Mouse (Mus musculus) embryonic facial prominence, embryonic 10.5 days (tissue): ENCODE measurements around the gene Mettl7b. TPM values are rescaled to one million over a fixed set of nuclear protein-coding genes. Genes with fewer than 3 reads are reported as not detected.
"Not testable (repeated sequence)": the region's sequence is repeated elsewhere in the genome, so short reads cannot be mapped to it uniquely, and the experiment has no call there.

ENCODE experiments used
- DNase-seq: peaks from one replicate; pipeline ENCODE4 v3.0.0-alpha.2; 2017; ENCODE audit warnings: low spot score
- H3K27ac ChIP-seq: fragments of 300-500 bp; sonication (generic); replicated peaks from 2 replicates; pipeline ENCODE4 v1.5.1; 2016; ENCODE audit warnings: mild to moderate bottlenecking
- H3K27me3 ChIP-seq: fragments of 300-500 bp; sonication (generic); replicated peaks from 2 replicates; pipeline ENCODE4 v1.6.1; 2016; ENCODE audit warnings: low read depth, mild to moderate bottlenecking; ENCODE audit not compliant: poor library complexity, severe bottlenecking
- H3K36me3 ChIP-seq: fragments of 300-500 bp; sonication (generic); replicated peaks from 2 replicates; pipeline ENCODE4 v1.6.1; 2016; ENCODE audit warnings: mild to moderate bottlenecking, moderate library complexity
- H3K4me1 ChIP-seq: fragments of 300-500 bp; sonication (generic); 2 replicates; pipeline ENCODE4 v1.6.1; 2016
- H3K4me3 ChIP-seq: fragments of 300-500 bp; sonication (generic); 2 replicates; pipeline ENCODE4 v1.5.1; 2016; ENCODE audit warnings: mild to moderate bottlenecking, moderate library complexity
- H3K9me3 ChIP-seq: fragments of 300-500 bp; sonication (generic); 2 replicates; pipeline ENCODE4 v1.6.1; 2016; ENCODE audit warnings: mild to moderate bottlenecking
- WGBS: fragments of 180-500 bp; shearing (Covaris S2); methylation state at CpG from one replicate; pipeline ENCODE4 v1.1.7; 2016; 5-methylcytosine and 5-hydroxymethylcytosine counted together
- polyA plus RNA-seq: library from polyadenylated mRNA; unstranded; fragments of >200 nt; fragmentation: Nextera tagmentation; extraction: Ambion mirVana; gene quantifications from 2 replicates; pipeline ENCODE4 v1.2.1, GENCODE M21; 2016

The Mettl7b gene
- not detected in 2 replicates for polyA plus RNA-seq

GRCm38 (mm10) chr10:128960590-128961584 is at the start of gene Mettl7b:
TSS of gene Mettl7b (minus strand) at chr10:128960988.
- DNase-seq: no peak
- no peaks in the 10 kb centered on the region for H3K27me3 ChIP-seq
- no peaks in the 10 kb centered on the region for H3K36me3 ChIP-seq
- H3K4me1 ChIP-seq: no peaks in the 10 kb centered on the region
- no peaks in the 10 kb centered on the region for H3K9me3 ChIP-seq
- 85% methylated on average over 12 of the region's 12 CpGs for WGBS
- H3K27ac ChIP-seq: no peak within 1 kb of the TSS
- H3K4me3 ChIP-seq: no peak within 1 kb of the TSS

- DNase-seq: no peak
- H3K27me3 ChIP-seq: no peaks in the 10 kb centered on the region
- WGBS: 71% methylated on average over 2 of the region's 2 CpGs
- no peak within 1 kb of the TSS for H3K27ac ChIP-seq
- H3K36me3 ChIP-seq: no peaks in the 10 kb centered on the region
- H3K4me1 ChIP-seq: no peaks in the 10 kb centered on the region
- no peak within 1 kb of the TSS for H3K4me3 ChIP-seq
- H3K9me3 ChIP-seq: no peaks in the 10 kb centered on the region
Observed at GRCm38 (mm10) chr10:129010288-129010841, 49.6 kb upstream of the Mettl7b start, which contains the start of gene Olfr763. TSS of gene Olfr763 (plus strand) at chr10:129010791.

GRCm38 (mm10) chr10:129004032-129004920 is 43.5 kb upstream of the Mettl7b start:
- no peaks in the 10 kb centered on the region for H3K4me1 ChIP-seq
- H3K36me3 ChIP-seq: no peaks in the 10 kb centered on the region
- no peak overlapping the region for H3K27ac ChIP-seq
- no peaks in the 10 kb centered on the region for H3K27me3 ChIP-seq
- WGBS: 79% methylated on average over 14 of the region's 14 CpGs
- DNase-seq: no peak
- no peaks in the 10 kb centered on the region for H3K9me3 ChIP-seq
- no peak overlapping the region for H3K4me3 ChIP-seq

GRCm38 (mm10) chr10:128996523-128997040 is 35.8 kb upstream of the Mettl7b start:
- H3K4me1 ChIP-seq: no peaks in the 10 kb centered on the region
- no peak overlapping the region for H3K27ac ChIP-seq
- WGBS: 81% methylated on average over 4 of the region's 4 CpGs
- no peaks in the 10 kb centered on the region for H3K27me3 ChIP-seq
- H3K9me3 ChIP-seq: no peaks in the 10 kb centered on the region
- no peaks in the 10 kb centered on the region for H3K36me3 ChIP-seq
- no peak overlapping the region for H3K4me3 ChIP-seq
- DNase-seq: no peak

- H3K4me1 ChIP-seq: no peaks in the 10 kb centered on the region
- WGBS: 94% methylated on average over 1 of the region's 1 CpGs
- no peaks in the 10 kb centered on the region for H3K36me3 ChIP-seq
- H3K27ac ChIP-seq: no peak overlapping the region
- no peaks in the 10 kb centered on the region for H3K27me3 ChIP-seq
- H3K9me3 ChIP-seq: no peaks in the 10 kb centered on the region
- H3K4me3 ChIP-seq: no peak overlapping the region
- no peak for DNase-seq
Observed at GRCm38 (mm10) chr10:128995796-128996195, 35.0 kb upstream of the Mettl7b start.

GRCm38 (mm10) chr10:128990994-128991393 is 30.2 kb upstream of the Mettl7b start:
- Histone ChIP-seq H3K4me1 (no peaks in the 10 kb centered on the region), H3K27me3 (no peaks in the 10 kb centered on the region), H3K4me3 (no peak overlapping the region), H3K36me3 (no peaks in the 10 kb centered on the region), H3K27ac (no peak overlapping the region), H3K9me3 (no peaks in the 10 kb centered on the region)
- no peak for DNase-seq

GRCm38 (mm10) chr10:128990129-128990850 is 29.5 kb upstream of the Mettl7b start:
- H3K4me1 ChIP-seq, H3K36me3 ChIP-seq, DNase-seq, H3K27me3 ChIP-seq, H3K27ac ChIP-seq, H3K4me3 ChIP-seq, H3K9me3 ChIP-seq: not testable (repeated sequence)
- WGBS: 68% methylated on average over 7 of the region's 10 CpGs

- H3K4me3 ChIP-seq, H3K4me1 ChIP-seq, H3K27ac ChIP-seq, H3K27me3 ChIP-seq, DNase-seq, H3K9me3 ChIP-seq, H3K36me3 ChIP-seq: not testable (repeated sequence)
- WGBS: 61% methylated on average over 1 of the region's 1 CpGs
Observed at GRCm38 (mm10) chr10:128989131-128989530, 28.3 kb upstream of the Mettl7b start, which contains the start of gene Olfr9. TSS of gene Olfr9 (plus strand) at chr10:128989431.

GRCm38 (mm10) chr10:128980644-128981365 is 20.0 kb upstream of the Mettl7b start:
- H3K4me1 ChIP-seq: peaks cover 6% of the 10 kb centered on the region; the same call in 1 of the 2 replicates
- no peak overlapping the region for H3K4me3 ChIP-seq
- no peak overlapping the region for H3K27ac ChIP-seq
- no peaks in the 10 kb centered on the region for H3K36me3 ChIP-seq
- WGBS: 66% methylated on average over 3 of the region's 3 CpGs
- no peaks in the 10 kb centered on the region for H3K9me3 ChIP-seq
- H3K27me3 ChIP-seq: no peaks in the 10 kb centered on the region
- DNase-seq: no peak

GRCm38 (mm10) chr10:128977522-128978114 is 16.8 kb upstream of the Mettl7b start:
- H3K27ac ChIP-seq: no peak overlapping the region
- DNase-seq: peak; percentile 47
- no peak overlapping the region for H3K4me3 ChIP-seq
- no peaks in the 10 kb centered on the region for H3K27me3 ChIP-seq
- H3K9me3 ChIP-seq: no peaks in the 10 kb centered on the region
- no peaks in the 10 kb centered on the region for H3K36me3 ChIP-seq
- H3K4me1 ChIP-seq: peaks cover 6% of the 10 kb centered on the region; the same call in 1 of the 2 replicates
- 24% methylated on average over 9 of the region's 9 CpGs for WGBS

- Histone ChIP-seq H3K4me1 (peaks cover 6% of the 10 kb centered on the region; the same call in 1 of the 2 replicates), H3K27ac (no peak overlapping the region), H3K36me3 (no peaks in the 10 kb centered on the region), H3K9me3 (no peaks in the 10 kb centered on the region), H3K4me3 (no peak overlapping the region), H3K27me3 (no peaks in the 10 kb centered on the region)
- no peak for DNase-seq
- WGBS: 66% methylated on average over 3 of the region's 3 CpGs
Observed at GRCm38 (mm10) chr10:128976395-128976794, 15.6 kb upstream of the Mettl7b start.
